Mouse (Mus musculus): ENCODE data around the gene Ubqln4. TPM values are rescaled to one million over a fixed set of nuclear protein-coding genes. Genes with fewer than 3 reads are reported as not detected.

The Ubqln4 gene
- polyA plus RNA-seq, 1 experiment from 2014 or later, result 43.5 TPM

GRCm38 (mm10) chr3:88537146-88537545 is 16.4 kb upstream of the Ubqln4 start:
- Histone ChIP-seq H3K9ac (peak overlapping the region; percentile 100), H3K9me3 (replicated peaks) (no peaks in the 10 kb centered on the region), H3K4me2 (peak overlapping the region; percentile 99), H3K27me3 (no peaks in the 10 kb centered on the region), H3K36me3 (ENCODE audit: poor library complexity, severe bottlenecking) (peaks cover 63% of the 10 kb centered on the region), H3K4me1 (peaks cover 81% of the 10 kb centered on the region), H3K4me3 (peak overlapping the region; percentile 97), H3K27ac (peak overlapping the region; percentile 99)
- 51% methylated on average over 6 of the region's 6 CpGs for WGBS
- no peak for ATAC-seq

GRCm38 (mm10) chr3:88538271-88539145 is 15.1 kb upstream of the Ubqln4 start:
- Histone ChIP-seq H3K27me3 (no peaks in the 10 kb centered on the region), H3K4me3 (peak overlapping the region; percentile 97), H3K4me2 (peak overlapping the region; percentile 99), H3K27ac (peak overlapping the region; percentile 82), H3K36me3 (ENCODE audit: poor library complexity, severe bottlenecking) (peaks cover 63% of the 10 kb centered on the region), H3K9ac (peak overlapping the region; percentile 100), H3K4me1 (peaks cover 91% of the 10 kb centered on the region), H3K9me3 (replicated peaks) (no peaks in the 10 kb centered on the region)
- ATAC-seq, result no peak
- 7% methylated on average over 9 of the region's 9 CpGs for WGBS

GRCm38 (mm10) chr3:88539397-88539796 is 14.2 kb upstream of the Ubqln4 start:
- Histone ChIP-seq H3K9ac (peak overlapping the region; percentile 54), H3K4me2 (peak overlapping the region; percentile 41), H3K4me3 (peak overlapping the region; percentile 9; the same call in 1 of the 2 replicates), H3K9me3 (replicated peaks) (no peaks in the 10 kb centered on the region), H3K36me3 (ENCODE audit: poor library complexity, severe bottlenecking) (peaks cover 60% of the 10 kb centered on the region), H3K27ac (peak overlapping the region; percentile 70), H3K4me1 (peaks cover 85% of the 10 kb centered on the region), H3K27me3 (no peaks in the 10 kb centered on the region)
- no peak; the same call in 1 of the 2 replicates for ATAC-seq
- 0% methylated on average over 3 of the region's 3 CpGs for WGBS

DNA sequence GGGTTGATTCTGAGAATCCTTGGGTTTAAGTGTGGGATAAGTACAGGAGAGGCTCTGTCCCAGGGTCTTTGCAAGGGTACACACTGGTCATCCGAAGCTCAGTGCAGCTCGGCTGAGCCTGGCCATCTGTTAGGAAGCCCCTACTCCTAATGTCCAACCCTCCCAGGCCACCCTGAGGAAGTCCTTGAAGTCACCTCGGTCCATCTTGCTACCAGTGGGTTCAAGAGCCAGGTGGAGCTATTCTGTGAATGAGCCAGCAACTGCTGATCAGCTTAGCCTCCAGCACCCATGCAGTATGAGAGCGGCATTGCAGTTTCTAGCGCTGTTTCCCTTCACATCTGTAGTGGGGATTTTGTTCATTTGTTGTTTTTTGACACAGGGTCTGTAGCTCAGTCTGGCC is 13.5 kb upstream of the Ubqln4 start:
- H3K9ac ChIP-seq, result peak overlapping the region; percentile 58
- H3K27ac ChIP-seq, result peak overlapping the region; percentile 80
- no peak for ATAC-seq
- no peaks in the 10 kb centered on the region for H3K9me3 ChIP-seq (replicated peaks)
- no peaks in the 10 kb centered on the region for H3K27me3 ChIP-seq
- peak overlapping the region; percentile 27 for H3K4me2 ChIP-seq
- peak overlapping the region; percentile 3; the same call in 1 of the 2 replicates for H3K4me3 ChIP-seq
- 57% methylated on average over 5 of the region's 5 CpGs for WGBS
- H3K4me1 ChIP-seq, result peaks cover 78% of the 10 kb centered on the region
- H3K36me3 ChIP-seq (ENCODE audit: poor library complexity, severe bottlenecking), result peaks cover 55% of the 10 kb centered on the region

GRCm38 (mm10) chr3:88541622-88542401 is 11.7 kb upstream of the Ubqln4 start:
- Histone ChIP-seq H3K4me2 (peak overlapping the region; percentile 9; the same call in 1 of the 2 replicates), H3K27ac (peak overlapping the region; percentile 80), H3K27me3 (no peaks in the 10 kb centered on the region), H3K4me1 (peaks cover 61% of the 10 kb centered on the region), H3K4me3 (no peak overlapping the region), H3K9ac (no peak overlapping the region), H3K9me3 (replicated peaks) (no peaks in the 10 kb centered on the region), H3K36me3 (ENCODE audit: poor library complexity, severe bottlenecking) (peaks cover 41% of the 10 kb centered on the region)
- ATAC-seq, result peak; percentile 50
- WGBS, result 63% methylated on average over 7 of the region's 7 CpGs

- Histone ChIP-seq H3K36me3 (ENCODE audit: poor library complexity, severe bottlenecking) (peaks cover 34% of the 10 kb centered on the region), H3K9ac (no peak overlapping the region), H3K27me3 (no peaks in the 10 kb centered on the region), H3K4me2 (0 out of 2 replicates have a peak overlapping the region, but pooled peaks have one; percentile 7), H3K9me3 (replicated peaks) (no peaks in the 10 kb centered on the region), H3K4me3 (no peak overlapping the region), H3K4me1 (peaks cover 54% of the 10 kb centered on the region), H3K27ac (peak overlapping the region; percentile 80)
- no peak for ATAC-seq
- 83% methylated on average over 4 of the region's 4 CpGs for WGBS
Observed at GRCm38 (mm10) chr3:88542486-88542885, 11.1 kb upstream of the Ubqln4 start.

- WGBS, result 83% methylated on average over 8 of the region's 8 CpGs
- peaks cover 47% of the 10 kb centered on the region for H3K4me1 ChIP-seq
- no peak overlapping the region for H3K4me2 ChIP-seq
- no peak overlapping the region for H3K4me3 ChIP-seq
- no peak overlapping the region; the same call in 1 of the 2 replicates for H3K27ac ChIP-seq
- no peak for ATAC-seq
- H3K9me3 ChIP-seq (replicated peaks), result no peaks in the 10 kb centered on the region
- H3K36me3 ChIP-seq (ENCODE audit: poor library complexity, severe bottlenecking), result peaks cover 27% of the 10 kb centered on the region
- no peak overlapping the region for H3K9ac ChIP-seq
- no peaks in the 10 kb centered on the region for H3K27me3 ChIP-seq
Observed at GRCm38 (mm10) chr3:88543174-88543573, 10.4 kb upstream of the Ubqln4 start.

GRCm38 (mm10) chr3:88543651-88544410 is 9.7 kb upstream of the Ubqln4 start:
- no peaks in the 10 kb centered on the region for H3K9me3 ChIP-seq (replicated peaks)
- H3K9ac ChIP-seq, result no peak overlapping the region
- H3K27ac ChIP-seq, result no peak overlapping the region
- H3K36me3 ChIP-seq (ENCODE audit: poor library complexity, severe bottlenecking), result peaks cover 21% of the 10 kb centered on the region
- H3K4me1 ChIP-seq, result peaks cover 41% of the 10 kb centered on the region
- H3K4me2 ChIP-seq, result no peak overlapping the region
- H3K4me3 ChIP-seq, result no peak overlapping the region
- H3K27me3 ChIP-seq, result no peaks in the 10 kb centered on the region
- ATAC-seq, result no peak
- 79% methylated on average over 5 of the region's 5 CpGs for WGBS

GRCm38 (mm10) chr3:88544514-88544913 is 9.0 kb upstream of the Ubqln4 start:
- no peak overlapping the region for H3K4me3 ChIP-seq
- H3K4me1 ChIP-seq, result peaks cover 36% of the 10 kb centered on the region
- peak overlapping the region; percentile 18; the same call in 1 of the 2 replicates for H3K9ac ChIP-seq
- peaks cover 17% of the 10 kb centered on the region for H3K36me3 ChIP-seq (ENCODE audit: poor library complexity, severe bottlenecking)
- no peak overlapping the region for H3K27ac ChIP-seq
- ATAC-seq, result no peak
- 34% methylated on average over 5 of the region's 5 CpGs for WGBS
- no peaks in the 10 kb centered on the region for H3K9me3 ChIP-seq (replicated peaks)
- no peaks in the 10 kb centered on the region for H3K27me3 ChIP-seq
- no peak overlapping the region for H3K4me2 ChIP-seq

DNA sequence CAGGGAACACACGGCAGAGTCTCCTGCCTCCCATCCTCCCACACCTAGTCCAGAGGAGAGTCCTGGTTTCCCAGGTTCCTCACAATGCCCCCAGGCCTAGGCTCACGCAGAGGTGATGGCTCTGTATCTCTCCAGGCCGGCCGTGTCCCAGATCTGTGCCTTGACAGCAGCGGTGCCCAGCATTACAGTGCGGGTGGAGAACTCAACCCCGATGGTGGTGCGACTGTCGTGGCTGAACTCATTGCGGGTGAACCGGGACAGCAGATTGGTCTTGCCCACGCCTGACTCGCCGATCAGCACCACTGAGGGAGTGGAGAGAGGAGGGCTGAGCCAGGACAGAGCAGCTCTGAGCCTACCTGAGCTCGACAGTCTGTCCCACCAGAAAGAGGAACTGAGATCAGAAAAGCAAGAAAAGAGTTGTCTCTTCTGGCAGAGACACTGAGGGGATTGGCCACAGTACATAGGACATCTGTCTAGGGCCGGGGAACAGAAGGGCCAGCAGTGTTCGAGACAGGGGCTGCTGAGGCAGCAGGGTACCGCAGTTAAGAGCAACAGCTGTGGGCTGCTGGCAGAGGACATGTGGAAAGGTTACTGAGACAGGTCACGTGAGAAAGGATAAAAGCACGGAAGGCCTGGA is 8.5 kb upstream of the Ubqln4 start:
- Histone ChIP-seq H3K4me2 (no peak overlapping the region), H3K4me1 (peaks cover 31% of the 10 kb centered on the region), H3K4me3 (no peak overlapping the region), H3K27ac (no peak overlapping the region), H3K9me3 (replicated peaks) (no peaks in the 10 kb centered on the region), H3K27me3 (no peaks in the 10 kb centered on the region), H3K36me3 (ENCODE audit: poor library complexity, severe bottlenecking) (peaks cover 13% of the 10 kb centered on the region), H3K9ac (peak overlapping the region; percentile 18; the same call in 1 of the 2 replicates)
- 71% methylated on average over 20 of the region's 20 CpGs for whole genome bisulfite sequencing
- no peak for ATAC-seq
